Mouse (Mus musculus) embryo, embryonic 11 days (tissue): Measurements from ENCODE around the gene Os9.
"Not testable (repeated sequence)": the region's sequence is repeated elsewhere in the genome, so short reads cannot be mapped to it uniquely, and the experiment has no call there.

ENCODE experiments used
- DNase-seq: peaks from one replicate; pipeline ENCODE4 v3.0.0-alpha.2; 2015

Os9 gene

GRCm38 (mm10) chr10:127121066-127121477 lies at the start of gene Os9:
Os9 (minus strand) TSS chr10:127121131.
- peak; percentile 98 for DNase-seq

- DNase-seq = peak; percentile 74
Measured at GRCm38 (mm10) chr10:127170002-127170401, 49.1 kb upstream of the Os9 start.

GRCm38 (mm10) chr10:127167614-127168192 lies 46.8 kb upstream of the Os9 start:
- no peak for DNase-seq

GRCm38 (mm10) chr10:127166771-127167613 lies 46.1 kb upstream of the Os9 start:
- DNase-seq = no peak

- no peak for DNase-seq
Measured at GRCm38 (mm10) chr10:127166404-127166715, 45.4 kb upstream of the Os9 start.

- DNase-seq = peak; percentile 67
Measured at GRCm38 (mm10) chr10:127165654-127166403, 44.9 kb upstream of the Os9 start.

GRCm38 (mm10) chr10:127165354-127165653 lies 44.4 kb upstream of the Os9 start:
- DNase-seq = no peak

- DNase-seq = peak; percentile 92
Measured at GRCm38 (mm10) chr10:127164631-127165353, 43.9 kb upstream of the Os9 start, which contains the start of gene B4galnt1. B4galnt1 (plus strand) TSS chr10:127165225.

GRCm38 (mm10) chr10:127164190-127164589 lies 43.3 kb upstream of the Os9 start:
- DNase-seq = no peak

GRCm38 (mm10) chr10:127162771-127163261 lies 41.9 kb upstream of the Os9 start:
- not testable (repeated sequence) for DNase-seq

GRCm38 (mm10) chr10:127160728-127161127 lies 39.8 kb upstream of the Os9 start:
- no peak for DNase-seq

GRCm38 (mm10) chr10:127160081-127160480 lies 39.1 kb upstream of the Os9 start:
- no peak for DNase-seq

- DNase-seq = no peak
Measured at GRCm38 (mm10) chr10:127158471-127158870, 37.5 kb upstream of the Os9 start.

- no peak for DNase-seq
Measured at GRCm38 (mm10) chr10:127156511-127156910, 35.6 kb upstream of the Os9 start.

- no peak for DNase-seq
Measured at GRCm38 (mm10) chr10:127156089-127156488, 35.2 kb upstream of the Os9 start.

- no peak for DNase-seq
Measured at GRCm38 (mm10) chr10:127154652-127155051, 33.7 kb upstream of the Os9 start.

GRCm38 (mm10) chr10:127154241-127154640 lies 33.3 kb upstream of the Os9 start:
- DNase-seq = no peak

- DNase-seq = no peak
Measured at GRCm38 (mm10) chr10:127153323-127153722, 32.4 kb upstream of the Os9 start.

GRCm38 (mm10) chr10:127152556-127152955 lies 31.6 kb upstream of the Os9 start:
- not testable (repeated sequence) for DNase-seq

- not testable (repeated sequence) for DNase-seq
Measured at GRCm38 (mm10) chr10:127151233-127151632, 30.3 kb upstream of the Os9 start.

GRCm38 (mm10) chr10:127150471-127150872 lies 29.5 kb upstream of the Os9 start:
- DNase-seq = no peak

- DNase-seq = no peak
Measured at GRCm38 (mm10) chr10:127147135-127147534, 26.2 kb upstream of the Os9 start.

- DNase-seq = no peak
Measured at GRCm38 (mm10) chr10:127145303-127145702, 24.4 kb upstream of the Os9 start.
